Mouse (Mus musculus) kidney, embryonic 14.5 days (tissue): ENCODE results near the gene Plagl2. TPM values are rescaled to one million over a fixed set of nuclear protein-coding genes. Genes with fewer than 3 reads are reported as not detected.

ENCODE experiments used
- ATAC-seq: fragments of 200-750 bp; cut with Nextera tagmentation; 2 replicates; pipeline ENCODE4 v1.8.0; 2017; ENCODE audit warnings: moderate number of reproducible peaks, mild to moderate bottlenecking, moderate TSS enrichment, moderate library complexity; ENCODE audit not compliant: low FRiP score, low TSS enrichment
- H3K27ac ChIP-seq: fragments of 300-500 bp; sonication (generic); 2 replicates; pipeline ENCODE4 v1.5.1; 2014; ENCODE audit warnings: low read depth, mild to moderate bottlenecking, low read length, moderate library complexity, mixed read lengths
- H3K27me3 ChIP-seq: fragments of 300-500 bp; sonication (generic); 2 replicates; pipeline ENCODE4 v1.6.1; 2014; ENCODE audit warnings: mild to moderate bottlenecking, low read length; ENCODE audit not compliant: control insufficient read depth, insufficient read depth
- H3K36me3 ChIP-seq: fragments of 300-500 bp; sonication (generic); 2 replicates; pipeline ENCODE4 v1.6.1; 2014; ENCODE audit warnings: low read length, mixed read lengths; ENCODE audit not compliant: control insufficient read depth, insufficient read depth
- H3K4me1 ChIP-seq: fragments of 300-500 bp; sonication (generic); 2 replicates; pipeline ENCODE4 v1.6.1; 2014; ENCODE audit warnings: low read length, mixed read lengths; ENCODE audit not compliant: control insufficient read depth, insufficient read depth
- H3K4me2 ChIP-seq: fragments of 300-500 bp; sonication (generic); replicated peaks from 2 replicates; pipeline ENCODE4 v1.6.1; 2014; ENCODE audit warnings: low read depth, mild to moderate bottlenecking, low read length
- H3K4me3 ChIP-seq: fragments of 300-500 bp; sonication (generic); 2 replicates; pipeline ENCODE4 v1.5.1; 2014; ENCODE audit warnings: mild to moderate bottlenecking, low read length
- H3K9ac ChIP-seq: fragments of 300-500 bp; sonication (generic); 2 replicates; pipeline ENCODE4 v1.6.1; 2014; ENCODE audit warnings: low read depth, mild to moderate bottlenecking, low read length, moderate library complexity
- H3K9me3 ChIP-seq: fragments of 300-500 bp; sonication (generic); 2 replicates; pipeline ENCODE4 v1.6.1; 2016; ENCODE audit warnings: low read length; ENCODE audit not compliant: control insufficient read depth
- WGBS: fragments of 180-500 bp; shearing (Covaris S2); extraction: QIAGEN DNeasy Blood & Tissue Kit; methylation state at CpG from one replicate; pipeline ENCODE4 v1.1.7; 2014; 5-methylcytosine and 5-hydroxymethylcytosine counted together
- polyA plus RNA-seq: library from polyadenylated mRNA; unstranded; fragments of >200 nt; fragmentation: Nextera tagmentation; extraction: Ambion mirVana; gene quantifications from 2 replicates; pipeline ENCODE4 v1.2.1, GENCODE M21; 2014

Plagl2 gene
- polyA plus RNA-seq, 1 experiment from 2014 or later: 26.2 TPM

DNA sequence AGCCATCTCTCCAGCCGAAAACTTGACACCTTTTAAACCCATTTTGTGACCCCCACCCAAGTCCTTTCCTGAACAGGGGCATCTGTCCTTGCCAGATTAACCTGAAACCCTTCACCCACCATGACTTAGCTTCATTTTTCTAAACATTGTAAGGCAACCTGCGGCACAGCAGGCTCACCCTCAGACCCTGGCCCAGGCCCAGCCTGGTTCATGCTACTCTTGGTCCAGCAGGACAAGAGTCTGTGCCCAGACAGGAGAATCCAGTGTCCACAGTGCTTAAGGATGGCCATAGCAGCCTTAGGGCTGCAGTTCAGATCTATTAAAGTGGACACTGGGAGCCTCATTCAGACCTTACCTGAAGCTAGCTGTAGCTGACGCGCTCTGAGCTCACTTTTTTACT lies 27.9 kb downstream of the Plagl2 start:
- Histone ChIP-seq H3K4me3 (no peak overlapping the region), H3K27me3 (no peaks in the 10 kb centered on the region), H3K9ac (no peak overlapping the region), H3K9me3 (no peaks in the 10 kb centered on the region), H3K36me3 (peaks cover 13% of the 10 kb centered on the region), H3K4me2 (no peak overlapping the region), H3K27ac (no peak overlapping the region), H3K4me1 (no peaks in the 10 kb centered on the region)
- ATAC-seq: no peak
- 83% methylated on average over 4 of the region's 4 CpGs for WGBS

DNA sequence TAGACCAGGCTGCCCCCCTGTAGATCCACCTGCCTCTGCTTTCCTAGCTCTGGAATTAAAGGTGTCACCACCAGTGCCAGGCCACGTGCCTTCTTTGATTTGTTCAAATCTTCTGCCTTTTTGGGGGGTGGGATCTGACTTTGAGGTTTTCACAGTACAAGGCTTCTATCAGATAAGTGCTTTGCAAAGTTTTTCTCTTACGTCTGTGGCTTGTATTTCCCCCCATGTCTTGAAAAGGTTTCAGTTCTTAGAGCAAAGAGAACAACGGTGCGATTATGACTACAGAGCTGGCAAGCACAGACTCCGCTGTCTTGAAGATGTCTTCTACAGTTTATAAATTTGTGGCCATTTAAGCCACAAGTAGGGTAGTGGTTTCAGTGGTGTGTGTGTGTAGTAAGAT lies 29.8 kb downstream of the Plagl2 start:
- H3K36me3 ChIP-seq: peaks cover 31% of the 10 kb centered on the region
- WGBS: 97% methylated on average over 5 of the region's 5 CpGs
- H3K27ac ChIP-seq: no peak overlapping the region
- no peaks in the 10 kb centered on the region for H3K9me3 ChIP-seq
- ATAC-seq: no peak
- H3K9ac ChIP-seq: no peak overlapping the region
- no peaks in the 10 kb centered on the region for H3K4me1 ChIP-seq
- no peak overlapping the region for H3K4me3 ChIP-seq
- no peaks in the 10 kb centered on the region for H3K27me3 ChIP-seq
- no peak overlapping the region for H3K4me2 ChIP-seq

DNA sequence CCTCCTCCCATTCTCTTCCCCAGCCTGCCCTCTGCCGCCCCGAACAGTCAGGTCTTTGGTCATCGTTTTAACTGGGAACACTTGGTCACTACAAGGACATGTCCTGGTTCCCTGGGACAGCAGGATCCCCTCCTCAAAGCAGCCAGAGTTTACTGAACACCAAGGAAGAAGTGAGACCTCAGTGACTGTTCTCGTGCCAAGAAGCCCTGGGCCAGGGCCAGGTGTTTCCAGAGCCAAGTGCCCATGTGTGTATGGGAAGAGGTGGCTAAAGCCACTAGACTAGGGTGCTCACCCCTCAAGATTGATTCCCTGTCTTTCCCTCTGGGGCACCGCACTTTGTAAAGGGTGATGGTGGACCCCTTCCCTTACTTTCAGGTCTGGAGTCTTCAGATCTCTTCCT lies 31.9 kb downstream of the Plagl2 start:
- no peaks in the 10 kb centered on the region for H3K27me3 ChIP-seq
- H3K9ac ChIP-seq: no peak overlapping the region
- peaks cover 51% of the 10 kb centered on the region for H3K36me3 ChIP-seq
- WGBS: 90% methylated on average over 5 of the region's 5 CpGs
- no peaks in the 10 kb centered on the region for H3K4me1 ChIP-seq
- H3K27ac ChIP-seq: no peak overlapping the region; the same call in 1 of the 2 replicates
- ATAC-seq: no peak
- H3K9me3 ChIP-seq: no peaks in the 10 kb centered on the region
- no peak overlapping the region for H3K4me2 ChIP-seq
- H3K4me3 ChIP-seq: no peak overlapping the region

DNA sequence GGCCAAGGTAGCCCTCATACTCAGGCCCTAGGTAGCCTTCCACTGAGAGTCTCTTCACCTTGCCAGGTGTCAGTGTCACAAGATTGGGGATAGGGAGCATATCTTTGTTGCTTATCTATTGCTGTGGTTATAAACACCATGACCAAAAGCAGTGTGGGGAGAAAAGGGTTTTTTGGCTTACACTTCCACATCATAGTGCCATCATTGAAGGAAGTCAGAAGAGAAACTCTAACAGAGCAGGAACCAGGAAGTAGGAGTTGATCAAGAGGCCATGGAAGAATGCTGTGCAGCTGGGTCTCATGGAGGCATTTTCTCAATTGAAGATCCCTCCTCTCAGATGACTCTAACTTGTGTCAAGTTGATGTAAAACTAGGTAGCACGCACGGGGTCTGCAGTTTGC lies 33.1 kb downstream of the Plagl2 start:
- ATAC-seq: no peak
- Histone ChIP-seq H3K4me1 (no peaks in the 10 kb centered on the region), H3K9me3 (no peaks in the 10 kb centered on the region), H3K9ac (no peak overlapping the region), H3K4me2 (no peak overlapping the region), H3K4me3 (no peak overlapping the region), H3K27me3 (no peaks in the 10 kb centered on the region), H3K36me3 (peaks cover 57% of the 10 kb centered on the region), H3K27ac (no peak overlapping the region)
- 92% methylated on average over 2 of the region's 2 CpGs for WGBS

DNA sequence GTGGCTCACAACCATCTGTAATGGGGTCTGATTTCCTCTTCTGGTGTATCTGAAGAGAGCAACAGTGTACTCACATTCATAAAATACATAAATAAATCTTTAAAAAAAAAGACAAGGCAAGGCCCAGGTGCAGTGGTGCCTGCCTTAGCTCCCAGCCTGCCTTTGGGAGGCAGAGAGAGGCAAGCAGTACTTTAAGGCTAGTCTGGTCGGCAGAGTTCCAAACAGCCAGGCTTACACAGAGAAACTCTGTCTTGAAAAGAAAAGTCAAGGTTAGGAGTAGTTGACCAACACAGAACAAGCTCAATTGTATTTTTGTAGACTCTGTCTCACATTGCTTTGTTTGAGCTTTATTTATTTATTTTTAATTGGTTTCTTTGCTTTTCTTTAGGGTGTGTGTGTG lies 38.5 kb downstream of the Plagl2 start:
- peaks cover 81% of the 10 kb centered on the region for H3K36me3 ChIP-seq
- WGBS: 71% methylated on average over 1 of the region's 1 CpGs
- no peaks in the 10 kb centered on the region for H3K9me3 ChIP-seq
- ATAC-seq: no peak
- no peak overlapping the region for H3K4me2 ChIP-seq
- no peaks in the 10 kb centered on the region for H3K27me3 ChIP-seq
- no peak overlapping the region for H3K27ac ChIP-seq
- H3K4me1 ChIP-seq: no peaks in the 10 kb centered on the region
- H3K4me3 ChIP-seq: no peak overlapping the region
- H3K9ac ChIP-seq: no peak overlapping the region

DNA sequence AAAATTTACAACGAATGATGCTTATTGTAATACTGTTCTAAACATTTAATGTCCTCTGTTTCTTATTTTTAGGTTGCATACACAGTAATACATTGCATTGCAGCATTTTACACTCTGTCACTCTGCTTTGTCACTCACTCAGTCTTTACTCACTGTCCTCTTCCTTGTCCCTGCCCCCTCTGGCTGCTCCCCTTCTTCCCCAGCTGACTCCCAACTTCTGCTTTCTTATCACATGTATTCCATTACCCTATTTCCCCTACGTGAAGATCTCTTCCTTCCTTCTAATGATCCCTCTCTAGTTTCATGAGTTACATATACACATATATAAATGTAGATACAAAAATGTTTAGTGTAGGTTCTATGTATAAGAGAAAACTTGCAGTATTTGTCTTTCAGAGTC lies 42.1 kb downstream of the Plagl2 start:
- Histone ChIP-seq H3K27me3 (no peaks in the 10 kb centered on the region), H3K4me2 (no peak overlapping the region), H3K4me3 (no peak overlapping the region), H3K9me3 (no peaks in the 10 kb centered on the region), H3K9ac (no peak overlapping the region), H3K27ac (no peak overlapping the region), H3K36me3 (peaks cover 79% of the 10 kb centered on the region), H3K4me1 (no peaks in the 10 kb centered on the region)
- 86% methylated on average over 2 of the region's 2 CpGs for WGBS
- no peak for ATAC-seq

DNA sequence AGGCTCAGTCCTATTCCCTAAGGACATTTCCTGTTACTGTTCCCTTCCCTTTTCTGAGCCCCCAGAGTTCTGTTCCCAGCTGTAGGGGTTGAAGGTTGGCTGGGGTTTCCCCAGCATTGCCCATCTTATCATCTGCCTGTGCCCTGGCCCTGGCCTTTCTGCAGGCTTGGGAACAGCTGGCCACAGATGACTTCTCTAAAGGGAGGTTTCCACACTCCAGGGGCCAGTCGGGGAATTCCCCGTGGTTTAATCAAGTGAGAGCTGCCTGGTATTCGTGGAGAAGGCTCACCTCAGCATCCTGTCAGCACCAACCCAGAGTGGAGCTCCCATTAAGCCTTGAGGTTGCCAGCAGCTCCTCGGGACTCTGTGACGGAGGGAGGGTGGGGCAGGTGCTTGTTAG lies 42.7 kb downstream of the Plagl2 start:
- Histone ChIP-seq H3K27ac (no peak overlapping the region), H3K9ac (no peak overlapping the region), H3K9me3 (no peaks in the 10 kb centered on the region), H3K4me1 (no peaks in the 10 kb centered on the region), H3K27me3 (no peaks in the 10 kb centered on the region), H3K4me3 (no peak overlapping the region), H3K4me2 (no peak overlapping the region), H3K36me3 (peaks cover 79% of the 10 kb centered on the region)
- ATAC-seq: no peak
- 78% methylated on average over 5 of the region's 5 CpGs for WGBS

DNA sequence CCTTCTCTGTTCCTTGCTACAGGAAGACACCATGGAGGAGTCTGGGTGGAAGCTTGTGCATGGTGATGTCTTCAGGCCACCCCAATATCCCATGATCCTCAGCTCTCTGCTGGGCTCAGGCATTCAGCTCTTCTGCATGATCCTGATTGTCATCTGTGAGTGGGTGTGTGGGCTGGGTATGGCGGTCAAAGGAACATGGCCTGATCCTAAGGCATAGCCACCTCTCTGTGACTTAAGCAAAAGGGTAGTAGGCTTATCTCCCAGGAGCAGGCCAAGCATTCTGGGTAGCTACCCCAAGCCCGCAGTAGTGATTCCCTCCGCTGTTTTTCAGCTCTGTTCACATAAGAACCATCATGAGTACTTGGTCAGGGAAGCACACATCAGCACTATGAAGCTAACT lies 47.0 kb downstream of the Plagl2 start:
- H3K4me1 ChIP-seq: no peaks in the 10 kb centered on the region
- H3K27ac ChIP-seq: no peak overlapping the region
- H3K4me2 ChIP-seq: no peak overlapping the region
- 98% methylated on average over 3 of the region's 3 CpGs for WGBS
- no peaks in the 10 kb centered on the region for H3K9me3 ChIP-seq
- ATAC-seq: no peak
- H3K4me3 ChIP-seq: no peak overlapping the region
- no peak overlapping the region for H3K9ac ChIP-seq
- H3K36me3 ChIP-seq: peaks cover 87% of the 10 kb centered on the region
- H3K27me3 ChIP-seq: no peaks in the 10 kb centered on the region

DNA sequence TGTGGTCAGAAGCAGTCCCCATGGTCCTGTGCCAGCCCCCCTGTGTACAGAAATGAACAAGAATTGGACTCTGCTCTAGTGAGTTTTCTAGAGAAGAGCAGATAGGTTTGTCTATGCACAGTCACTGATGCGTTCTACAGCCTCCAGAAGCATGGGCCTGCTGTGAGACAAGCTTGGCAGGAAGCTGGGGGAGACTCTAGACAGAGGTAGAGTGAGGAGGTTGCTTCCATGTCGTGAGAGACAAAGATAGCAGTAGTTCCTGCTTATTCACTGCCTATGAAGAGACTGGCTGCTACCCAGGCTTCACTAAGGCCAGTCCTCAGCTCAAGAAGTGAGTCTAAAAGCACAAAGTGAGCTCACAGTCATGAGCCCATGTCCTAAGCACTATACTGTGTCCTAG lies 50.0 kb downstream of the Plagl2 start:
- no peak overlapping the region for H3K27ac ChIP-seq
- no peaks in the 10 kb centered on the region for H3K4me1 ChIP-seq
- H3K36me3 ChIP-seq: peaks cover 89% of the 10 kb centered on the region
- no peak overlapping the region for H3K9ac ChIP-seq
- WGBS: 74% methylated on average over 2 of the region's 2 CpGs
- H3K4me2 ChIP-seq: no peak overlapping the region
- H3K9me3 ChIP-seq: no peaks in the 10 kb centered on the region
- ATAC-seq: no peak
- no peak overlapping the region for H3K4me3 ChIP-seq
- H3K27me3 ChIP-seq: no peaks in the 10 kb centered on the region

DNA sequence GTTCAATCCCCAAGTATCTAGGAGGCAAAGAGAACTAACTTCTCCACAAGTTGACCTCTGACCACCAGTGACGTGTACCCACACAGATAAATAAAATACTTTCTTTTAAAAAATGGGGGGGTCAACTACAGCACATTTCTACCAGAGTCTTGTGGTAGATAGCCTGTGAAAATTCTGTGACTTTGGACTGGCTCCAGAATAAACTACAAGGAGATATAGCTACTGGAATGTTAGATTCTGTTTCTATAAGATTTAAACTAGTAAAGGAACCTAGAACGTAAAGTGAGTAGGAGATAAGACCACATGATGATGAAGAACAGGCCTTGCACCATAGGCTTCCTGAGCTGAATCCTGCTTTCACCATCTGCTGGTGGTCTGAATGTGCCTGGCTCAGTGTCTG lies 53.4 kb downstream of the Plagl2 start:
- Histone ChIP-seq H3K27me3 (no peaks in the 10 kb centered on the region), H3K9me3 (no peaks in the 10 kb centered on the region), H3K4me1 (no peaks in the 10 kb centered on the region), H3K9ac (no peak overlapping the region), H3K36me3 (peaks cover 90% of the 10 kb centered on the region), H3K4me2 (no peak overlapping the region), H3K27ac (no peak overlapping the region), H3K4me3 (no peak overlapping the region)
- WGBS: 70% methylated on average over 2 of the region's 2 CpGs
- ATAC-seq: no peak
